Mouse (Mus musculus): ENCODE measurements at regions not wholly inside any gene's neighbourhood (a gene's known extent, or its start where the extent isn't known, plus 50 kb on each side); places are given as distances from the start of the nearest gene placed in this dataset.

GRCm38 (mm10) chr3:35551791-35552190 lies 202.1 kb upstream of the Atp11b start:
- TF ChIP-seq CTCF (IDR thresholded peaks at IDR 0.05; ENCODE audit: insufficient read depth, low read length) (no peak), POLR2A (IDR thresholded peaks at IDR 0.05; ENCODE audit: borderline replicate concordance, extremely low read depth, low read depth, low read length) (no peak)
- DNase-seq = no peak
- Histone ChIP-seq H3K4me3 (replicated peaks; ENCODE audit: extremely low read depth, low read depth, low read length) (no peak overlapping the region), H3K4me1 (ENCODE audit: control insufficient read depth, insufficient read depth, low read length) (no peaks in the 10 kb centered on the region)
- WGBS = 81% methylated on average over 9 of the region's 9 CpGs

GRCm38 (mm10) chr3:35560425-35560824 lies 193.5 kb upstream of the Atp11b start:
- DNase-seq = no peak
- H3K4me1 ChIP-seq (ENCODE audit: control insufficient read depth, insufficient read depth, low read length) = no peaks in the 10 kb centered on the region
- 91% methylated on average over 10 of the region's 10 CpGs for WGBS
- no peak for TF ChIP-seq POLR2A (IDR thresholded peaks at IDR 0.05; ENCODE audit: borderline replicate concordance, extremely low read depth, low read depth, low read length)
- no peak for TF ChIP-seq CTCF (IDR thresholded peaks at IDR 0.05; ENCODE audit: insufficient read depth, low read length)
- H3K4me3 ChIP-seq (replicated peaks; ENCODE audit: extremely low read depth, low read depth, low read length) = no peak overlapping the region

- WGBS = 29% methylated on average over 10 of the region's 10 CpGs
- DNase-seq = no peak
- TF ChIP-seq POLR2A (IDR thresholded peaks at IDR 0.05; ENCODE audit: borderline replicate concordance, extremely low read depth, low read depth, low read length) (no peak), CTCF (IDR thresholded peaks at IDR 0.05; ENCODE audit: insufficient read depth, low read length) (peak; percentile 13; the same call in 1 of the 2 replicates)
- no peaks in the 10 kb centered on the region for H3K4me1 ChIP-seq (ENCODE audit: control insufficient read depth, insufficient read depth, low read length)
- H3K4me3 ChIP-seq (replicated peaks; ENCODE audit: extremely low read depth, low read depth, low read length) = no peak overlapping the region
Measured at GRCm38 (mm10) chr3:35574402-35574801, 179.5 kb upstream of the Atp11b start.
